Mouse (Mus musculus): ENCODE measurements at regions not wholly inside any gene's neighbourhood (a gene's known extent, or its start where the extent isn't known, plus 50 kb on each side); places are given as distances from the start of the nearest gene placed in this dataset.

DNA sequence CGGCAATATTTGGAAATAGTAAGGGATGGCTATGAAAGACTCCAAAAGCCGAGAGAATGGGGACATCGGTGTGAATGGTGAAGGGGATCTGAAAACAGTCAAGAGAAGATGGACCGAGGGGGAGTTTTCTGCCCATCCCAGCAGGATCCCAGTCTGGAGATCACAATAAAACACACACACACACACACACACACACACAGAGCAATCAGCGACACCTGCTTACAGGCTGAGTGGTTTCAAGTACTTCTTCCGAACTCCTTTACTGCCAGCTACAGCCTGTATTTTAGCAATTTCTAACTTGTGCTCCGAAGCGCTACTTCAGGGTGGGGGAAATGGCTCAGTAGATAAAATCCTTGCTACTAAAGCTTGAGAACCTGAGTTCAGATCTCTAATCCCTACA is 205.8 kb downstream of the Bcl2l11 start:
- dilution Hi-C loops (cut with MboI; ENCODE audit: extremely low pct_ligation_motif_present, extremely low pct_unique_long_range_greater_than_20kb, low sequenced_read_pairs), result no loop called here

DNA sequence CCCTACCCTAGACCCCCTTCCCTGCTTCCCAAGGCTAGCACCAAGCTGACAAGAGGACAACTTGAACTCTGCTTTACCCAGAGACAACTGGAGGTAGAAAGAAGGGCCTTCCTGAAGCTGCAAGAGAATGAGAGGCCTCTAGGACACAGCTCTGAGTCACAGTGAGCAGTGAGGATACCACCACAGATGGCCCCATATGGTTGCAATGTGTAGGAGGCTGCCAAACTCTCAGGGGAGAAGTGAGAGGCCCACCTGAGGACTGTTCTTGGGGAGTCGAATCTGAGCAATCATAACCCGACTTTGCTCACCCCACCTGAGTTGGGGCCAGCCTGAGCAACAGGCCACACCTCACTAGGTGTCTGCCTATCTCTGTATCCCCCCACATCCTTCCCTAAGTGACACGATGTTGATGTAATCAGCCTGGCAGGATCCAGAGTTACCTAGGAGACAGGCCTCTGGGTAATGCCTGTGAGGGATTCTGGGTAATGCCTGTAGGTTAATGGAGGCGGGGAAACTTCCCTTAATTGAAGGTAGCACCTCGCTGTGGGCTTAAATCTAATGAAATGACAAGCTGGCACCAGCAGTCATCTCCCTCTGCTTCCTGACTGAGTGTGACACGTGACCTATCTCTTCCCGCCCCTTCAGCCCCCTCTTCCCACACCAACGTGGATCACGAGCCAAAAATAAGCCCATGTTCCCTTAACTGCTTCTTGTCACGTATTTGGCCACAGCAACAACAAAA is 207.7 kb downstream of the Bcl2l11 start:
- Histone ChIP-seq H3K4me3 (replicated peaks in 1 of 3; ENCODE audit: low read depth in 2 of 3, low read length in 2 of 3, poor library complexity in 1 of 3) (no peak overlapping the region), H3K79me2 (replicated peaks; ENCODE audit: control insufficient read depth, extremely low read depth, insufficient read depth, poor library complexity, severe bottlenecking) (no peaks in the 10 kb centered on the region), H3K27me3 (replicated peaks) (no peaks in the 10 kb centered on the region), H3K27ac (ENCODE audit: insufficient read depth, low read depth) (no peak overlapping the region), H3K9me3 (replicated peaks; ENCODE audit: low read length) (no peaks in the 10 kb centered on the region), H3K4me2 (ENCODE audit: insufficient read depth, low read depth, poor library complexity, severe bottlenecking) (no peak overlapping the region), H3K36me3 (replicated peaks in 1 of 2; ENCODE audit: control insufficient read depth in 1 of 2, insufficient read depth in 1 of 2, low read length in 1 of 2) (no peaks in the 10 kb centered on the region), H3K9ac (ENCODE audit: insufficient read depth, low read depth) (no peak overlapping the region), H3K4me1 (ENCODE audit: control insufficient read depth in 1 of 2, insufficient read depth in 2 of 2) (peaks cover 40 to 89% of the 10 kb centered on the region in 2 experiments)
- TF ChIP-seq EP300 (IDR thresholded peaks at IDR 0.05; ENCODE audit: low read length) (0 out of 2 replicates have a peak, but pooled peaks have one; percentile 25), MAX (IDR thresholded peaks at IDR 0.05; ENCODE audit: low read length) (0 out of 2 replicates have a peak, but pooled peaks have one; percentile 16), UBTF (IDR thresholded peaks at IDR 0.05; ENCODE audit: low read depth, low read length) (no peak)
- in situ Hi-C loops (cut with MboI; ENCODE audit: low pct_ligation_motif_present, low pct_unique_long_range_greater_than_20kb, low sequenced_read_pairs), result loop anchor here (5.0 kb wide), 1 partner anchor 34 kb away; no protein-coding TSS in a partner anchor
- DNase-seq (ENCODE audit: extremely low read depth), result no peak
- dilution Hi-C loops (cut with MboI; ENCODE audit: extremely low pct_ligation_motif_present, extremely low pct_unique_long_range_greater_than_20kb, low sequenced_read_pairs), result no loop called here

More for the DNA sequence above, 205.8 kb downstream of the Bcl2l11 start:
- in situ Hi-C loops (cut with MboI; ENCODE audit: low pct_ligation_motif_present, low pct_unique_long_range_greater_than_20kb, low sequenced_read_pairs), result loop anchor here (5.0 kb wide), 1 partner anchor 36 kb away; no protein-coding TSS in a partner anchor
- Histone ChIP-seq H3K36me3 (replicated peaks in 1 of 2; ENCODE audit: control insufficient read depth in 1 of 2, insufficient read depth in 1 of 2, low read length in 1 of 2) (no peaks in the 10 kb centered on the region), H3K27me3 (replicated peaks) (no peaks in the 10 kb centered on the region), H3K9me3 (replicated peaks; ENCODE audit: low read length) (no peaks in the 10 kb centered on the region), H3K79me2 (replicated peaks; ENCODE audit: control insufficient read depth, extremely low read depth, insufficient read depth, poor library complexity, severe bottlenecking) (no peaks in the 10 kb centered on the region), H3K4me2 (ENCODE audit: insufficient read depth, low read depth, poor library complexity, severe bottlenecking) (peak overlapping the region; percentile 91), H3K27ac (ENCODE audit: insufficient read depth, low read depth) (no peak overlapping the region), H3K9ac (ENCODE audit: insufficient read depth, low read depth) (no peak overlapping the region), H3K4me3 (replicated peaks in 1 of 3; ENCODE audit: low read depth in 2 of 3, low read length in 2 of 3, poor library complexity in 1 of 3) (peak overlapping the region in 1 of 3 experiments; percentile 13), H3K4me1 (ENCODE audit: control insufficient read depth in 1 of 2, insufficient read depth in 2 of 2) (peaks cover 25 to 81% of the 10 kb centered on the region in 2 experiments)
- no peak for DNase-seq (ENCODE audit: extremely low read depth)
- TF ChIP-seq CTCF (conservative IDR thresholded peaks at IDR 0.05 in 1 of 2, IDR thresholded peaks at IDR 0.05 in 1 of 2; ENCODE audit: low read depth in 2 of 2, low read length in 2 of 2) (no peak), GABPA (IDR thresholded peaks at IDR 0.05; ENCODE audit: insufficient replicate concordance, low read depth, low read length) (no peak), IRF4 (IDR thresholded peaks at IDR 0.05; ENCODE audit: low read depth, low read length) (no peak), CHD1 (IDR thresholded peaks at IDR 0.05; ENCODE audit: low read depth, low read length) (no peak), ZC3H11A (IDR thresholded peaks at IDR 0.05; ENCODE audit: low read depth, low read length) (no peak), SMC3 (IDR thresholded peaks at IDR 0.05; ENCODE audit: low read depth, low read length) (no peak), KAT2A (IDR thresholded peaks at IDR 0.05; ENCODE audit: insufficient replicate concordance, low read length) (no peak), TCF12 (IDR thresholded peaks at IDR 0.05; ENCODE audit: low read depth, low read length) (no peak), ZKSCAN1 (IDR thresholded peaks at IDR 0.05; ENCODE audit: borderline replicate concordance, low read depth, low read length) (no peak), HCFC1 (IDR thresholded peaks at IDR 0.05; ENCODE audit: low read depth, low read length) (no peak), POLR2AphosphoS2 (IDR thresholded peaks at IDR 0.05; ENCODE audit: low read depth, low read length) (no peak), ZNF384 (IDR thresholded peaks at IDR 0.05; ENCODE audit: low read depth, low read length) (no peak), UBTF (IDR thresholded peaks at IDR 0.05; ENCODE audit: low read depth, low read length) (no peak), POLR2A (IDR thresholded peaks at IDR 0.05; ENCODE audit: low read depth, low read length) (no peak), TBP (conservative IDR thresholded peaks at IDR 0.05; ENCODE audit: low read depth, low read length) (no peak)

Data from CH12.LX (cell line).